Mouse (Mus musculus) lung, postnatal 0 days (tissue): ENCODE measurements around the gene Calml3. TPM values are rescaled to one million over a fixed set of nuclear protein-coding genes. Genes with fewer than 3 reads are reported as not detected.

Source experiments
- ATAC-seq: fragments of 200-750 bp; cut with Nextera tagmentation; 2 replicates; pipeline ENCODE4 v1.8.0; 2017; ENCODE audit warnings: moderate library complexity
- DNase-seq: peaks from one replicate; pipeline ENCODE4 v3.0.0-alpha.2; 2016; ENCODE audit warnings: low spot score
- H3K27ac ChIP-seq: fragments of 300-500 bp; sonication (generic); 2 replicates; pipeline ENCODE4 v1.5.1; 2014; ENCODE audit warnings: antibody characterized with exemption, mild to moderate bottlenecking, low read length, mixed read lengths
- H3K27me3 ChIP-seq: fragments of 300-500 bp; sonication (generic); replicated peaks from 2 replicates; pipeline ENCODE4 v1.6.1; 2014; ENCODE audit warnings: low read length, mixed read lengths; ENCODE audit not compliant: insufficient read depth
- H3K36me3 ChIP-seq: fragments of 300-500 bp; sonication (generic); 2 replicates; pipeline ENCODE4 v1.6.1; 2014; ENCODE audit warnings: low read length, mixed read lengths; ENCODE audit not compliant: insufficient read depth
- H3K4me1 ChIP-seq: fragments of 300-500 bp; sonication (generic); 2 replicates; pipeline ENCODE4 v1.6.1; 2014; ENCODE audit warnings: antibody characterized with exemption, low read depth, low read length, mixed read lengths; ENCODE audit not compliant: insufficient read depth
- H3K4me2 ChIP-seq: fragments of 300-500 bp; sonication (generic); replicated peaks from 2 replicates; pipeline ENCODE4 v1.6.1; 2014; ENCODE audit warnings: low read depth, mild to moderate bottlenecking, low read length, moderate library complexity, mixed read lengths
- H3K4me3 ChIP-seq: fragments of 300-500 bp; sonication (generic); 2 replicates; pipeline ENCODE4 v1.5.1; 2014; ENCODE audit warnings: low read depth, low read length
- H3K9ac ChIP-seq: fragments of 300-500 bp; sonication (generic); replicated peaks from 2 replicates; pipeline ENCODE4 v1.6.1; 2014; ENCODE audit warnings: low read depth, mild to moderate bottlenecking
- H3K9me3 ChIP-seq: fragments of 300-500 bp; sonication (generic); 2 replicates; pipeline ENCODE4 v1.6.1; 2016; ENCODE audit warnings: low read length, mixed read lengths
- CTCF ChIP-seq: IDR thresholded peaks from 2 replicates; pipeline ENCODE4 v1.5.1; 2016; ENCODE audit warnings: antibody characterized with exemption, mild to moderate bottlenecking
- EP300 ChIP-seq: IDR thresholded peaks from 2 replicates; pipeline ENCODE4 v1.6.1; 2016; ENCODE audit warnings: antibody characterized with exemption, mild to moderate bottlenecking, control low read depth
- WGBS: fragments of 180-500 bp; shearing (Covaris S2); extraction: QIAGEN DNeasy Blood & Tissue Kit; methylation state at CpG from one replicate; pipeline ENCODE4 v1.1.7; 2014; 5-methylcytosine and 5-hydroxymethylcytosine counted together
- polyA plus RNA-seq: library from polyadenylated mRNA; unstranded; fragments of >200 nt; fragmentation: Nextera tagmentation; extraction: Ambion mirVana; gene quantifications from 2 replicates; pipeline ENCODE4 v1.2.1, GENCODE M21; 2015

Gene Calml3
- polyA plus RNA-seq, 1 experiment from 2014 or later = 0.19 TPM

DNA sequence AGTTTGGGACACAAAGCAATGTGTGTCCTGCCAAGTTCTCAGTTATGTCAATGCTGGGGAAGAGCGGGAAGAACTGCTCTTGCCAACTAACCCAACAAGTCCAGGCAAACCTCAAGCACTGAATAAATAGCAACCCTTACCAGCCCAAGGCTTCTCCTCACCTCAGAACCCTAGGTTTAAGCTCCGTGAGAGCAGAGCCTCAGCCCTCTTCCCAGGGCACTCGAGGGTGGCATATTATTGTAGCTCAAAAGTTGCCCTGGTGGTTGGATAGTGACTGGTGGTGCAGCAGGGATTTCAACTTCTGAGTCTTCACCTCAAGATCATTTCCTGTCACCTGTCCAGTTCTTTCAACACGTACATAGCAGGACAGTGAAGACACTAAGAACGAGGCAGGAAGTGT, 27.4 kb upstream of the Calml3 start:
- peak overlapping the region; percentile 78 for H3K27ac ChIP-seq
- ATAC-seq = peak; percentile 55
- no peak overlapping the region for H3K9ac ChIP-seq
- no peak overlapping the region for H3K4me2 ChIP-seq
- H3K36me3 ChIP-seq = no peaks in the 10 kb centered on the region
- no peaks in the 10 kb centered on the region for H3K9me3 ChIP-seq
- H3K4me1 ChIP-seq = no peaks in the 10 kb centered on the region
- 51% methylated on average over 5 of the region's 5 CpGs for WGBS
- DNase-seq = peak; percentile 43
- no peaks in the 10 kb centered on the region for H3K27me3 ChIP-seq
- no peak overlapping the region for H3K4me3 ChIP-seq
- no peak for TF ChIP-seq EP300
- no peak for TF ChIP-seq CTCF

DNA sequence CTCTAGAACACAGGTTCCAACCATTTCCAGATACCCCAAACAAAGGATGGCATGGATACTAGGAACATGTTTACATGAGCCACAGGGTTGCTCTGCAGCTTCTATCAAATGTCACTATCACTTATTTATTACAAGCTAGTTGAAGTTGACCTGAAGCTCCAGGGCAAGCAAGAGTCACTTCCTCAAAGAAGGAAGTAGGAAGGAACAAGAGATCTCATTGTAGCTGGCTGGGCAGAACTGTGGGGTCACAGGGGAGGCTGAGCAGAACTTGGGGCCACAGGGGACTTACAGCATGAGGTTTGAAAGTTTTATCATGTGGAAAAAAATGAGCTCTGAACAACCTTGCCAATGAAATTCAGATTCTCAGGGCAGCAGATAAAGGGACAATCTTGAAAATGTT, 21.6 kb upstream of the Calml3 start:
- no peak for TF ChIP-seq EP300
- no peak for TF ChIP-seq CTCF
- Histone ChIP-seq H3K9me3 (no peaks in the 10 kb centered on the region), H3K4me2 (no peak overlapping the region), H3K9ac (no peak overlapping the region), H3K4me3 (no peak overlapping the region), H3K27me3 (no peaks in the 10 kb centered on the region), H3K27ac (no peak overlapping the region), H3K36me3 (no peaks in the 10 kb centered on the region), H3K4me1 (no peaks in the 10 kb centered on the region)
- ATAC-seq (no peak), DNase-seq (no peak)

DNA sequence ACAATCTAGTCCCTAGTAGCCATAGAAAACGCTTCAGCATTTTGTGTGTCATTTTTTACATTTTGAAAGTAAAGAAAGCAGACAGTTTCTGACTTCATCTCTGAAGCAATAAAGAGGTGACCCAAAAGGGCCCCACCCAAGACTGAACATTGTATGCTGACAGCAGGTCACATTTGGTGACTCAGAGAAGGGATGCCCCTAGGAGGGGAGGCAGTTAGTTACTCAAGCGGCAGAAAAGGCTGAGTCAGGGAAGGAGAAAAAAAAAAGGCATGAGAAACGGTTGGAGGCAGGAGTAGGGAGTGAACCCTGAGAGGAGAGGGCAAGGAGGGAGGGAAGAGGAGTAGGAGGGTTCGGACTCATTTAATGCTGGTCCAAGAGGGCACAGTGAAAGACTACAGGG, 18.0 kb upstream of the Calml3 start:
- Histone ChIP-seq H3K27ac (no peak overlapping the region), H3K9me3 (no peaks in the 10 kb centered on the region), H3K4me3 (no peak overlapping the region), H3K9ac (no peak overlapping the region), H3K27me3 (no peaks in the 10 kb centered on the region), H3K36me3 (no peaks in the 10 kb centered on the region), H3K4me2 (no peak overlapping the region), H3K4me1 (no peaks in the 10 kb centered on the region)
- 64% methylated on average over 4 of the region's 4 CpGs for WGBS
- TF ChIP-seq CTCF (no peak), EP300 (0 out of 2 replicates have a peak, but pooled peaks have one; percentile 17)
- DNase-seq (peak; percentile 39), ATAC-seq (peak; percentile 55)

DNA sequence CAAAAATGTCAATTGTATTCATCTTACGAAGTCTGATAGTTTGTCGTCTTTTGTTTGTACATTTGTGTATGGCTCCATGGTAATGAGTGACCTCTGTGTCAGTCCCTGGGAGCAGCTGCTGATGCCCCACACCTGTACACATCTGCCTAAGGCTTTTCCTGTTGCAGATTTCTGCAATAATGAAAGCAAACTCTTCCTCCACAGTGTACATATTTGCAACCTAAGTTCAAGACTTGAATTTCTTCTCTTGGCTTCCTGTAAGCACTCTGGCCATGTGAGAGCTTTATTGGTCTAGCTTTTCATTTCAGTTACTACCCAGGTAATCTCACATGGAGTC, 14.6 kb upstream of the Calml3 start:
- WGBS = 63% methylated on average over 2 of the region's 2 CpGs
- Histone ChIP-seq H3K4me1 (no peaks in the 10 kb centered on the region), H3K27me3 (no peaks in the 10 kb centered on the region), H3K36me3 (no peaks in the 10 kb centered on the region), H3K9ac (no peak overlapping the region), H3K27ac (no peak overlapping the region), H3K4me3 (no peak overlapping the region), H3K9me3 (no peaks in the 10 kb centered on the region), H3K4me2 (no peak overlapping the region)
- TF ChIP-seq CTCF (no peak), EP300 (no peak)
- DNase-seq (no peak), ATAC-seq (no peak)

- H3K9ac ChIP-seq = no peak overlapping the region
- H3K4me1 ChIP-seq = no peaks in the 10 kb centered on the region
- no peak overlapping the region for H3K4me2 ChIP-seq
- TF ChIP-seq EP300 = no peak
- TF ChIP-seq CTCF = no peak
- ATAC-seq (peak; percentile 14; the same call in 1 of the 2 replicates), DNase-seq (peak; percentile 20)
- H3K9me3 ChIP-seq = no peaks in the 10 kb centered on the region
- WGBS = 65% methylated on average over 5 of the region's 5 CpGs
- no peak overlapping the region for H3K27ac ChIP-seq
- H3K4me3 ChIP-seq = no peak overlapping the region
- H3K27me3 ChIP-seq = no peaks in the 10 kb centered on the region
- H3K36me3 ChIP-seq = no peaks in the 10 kb centered on the region
Measured at GRCm38 (mm10) chr13:3818012-3818739, 14.1 kb upstream of the Calml3 start.

DNA sequence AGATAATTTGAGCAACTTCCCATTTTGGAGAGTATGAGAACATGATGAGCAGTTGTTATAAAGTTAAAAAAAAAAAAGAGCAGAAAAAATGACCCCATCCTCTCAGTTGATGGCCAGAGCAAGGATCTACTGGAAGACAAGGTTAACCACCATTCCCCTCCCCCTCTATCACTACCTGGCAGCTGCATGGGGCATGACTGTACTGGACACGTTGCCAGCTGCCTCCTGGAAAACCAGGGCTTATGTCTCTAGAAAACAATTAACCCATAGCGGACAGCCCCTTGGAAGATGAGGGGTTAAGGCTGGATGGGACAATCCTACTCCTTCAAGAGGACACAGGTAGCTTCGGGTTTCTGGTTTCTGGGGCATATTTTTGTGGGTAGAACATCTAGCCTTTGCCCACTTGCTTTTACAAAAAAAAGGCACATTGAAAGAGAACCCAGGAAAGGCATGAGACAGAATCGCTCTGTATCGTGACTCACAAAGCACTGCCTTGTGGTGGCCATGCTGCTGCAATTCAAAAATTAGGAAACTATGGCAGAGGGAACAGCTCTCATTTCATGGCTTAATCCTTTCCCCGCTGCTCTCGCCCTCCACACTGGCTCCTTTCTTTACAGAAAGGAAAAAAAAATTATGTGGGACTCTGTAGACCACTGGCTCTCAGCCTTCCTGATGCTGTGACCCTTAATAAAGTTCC, 3.2 kb upstream of the Calml3 start:
- Histone ChIP-seq H3K4me2 (no peak overlapping the region), H3K4me3 (no peak overlapping the region), H3K27me3 (no peaks in the 10 kb centered on the region), H3K9me3 (no peaks in the 10 kb centered on the region), H3K9ac (no peak overlapping the region), H3K27ac (no peak overlapping the region), H3K36me3 (no peaks in the 10 kb centered on the region), H3K4me1 (no peaks in the 10 kb centered on the region)
- TF ChIP-seq CTCF (no peak), EP300 (no peak)
- WGBS = 72% methylated on average over 7 of the region's 7 CpGs
- ATAC-seq (no peak), DNase-seq (no peak)
